ENCODE assay signal across 11 mouse cellular contexts in the genomic region with DNA sequence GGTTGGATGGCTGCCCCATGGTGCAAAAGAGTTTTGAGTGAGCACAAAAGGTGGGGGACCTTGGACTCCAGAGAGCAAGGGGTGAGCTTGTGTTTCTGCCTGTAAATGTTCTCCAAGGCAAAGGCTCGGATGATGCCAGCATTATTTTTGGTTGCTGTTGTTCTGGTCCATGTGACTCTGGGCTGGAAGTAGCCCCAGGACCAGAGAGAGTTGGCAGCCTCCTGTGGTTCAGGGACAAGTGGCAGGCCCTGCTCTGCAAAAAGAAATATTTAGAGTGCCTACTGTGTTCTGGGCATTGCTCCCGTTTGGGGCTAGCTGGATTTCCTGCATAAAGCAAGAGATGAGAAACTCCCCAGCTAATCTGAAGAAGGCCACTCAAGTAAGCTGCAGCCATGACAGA. TPM values are rescaled to one million over a fixed set of nuclear protein-coding genes. Genes with fewer than 3 reads are reported as not detected.
DNase-seq lines count a peak whose midpoint lies in the region; ATAC-seq and TF ChIP-seq lines count a peak whose summit lies in the region.
"Had no signal": no experiment of that assay in that cellular context is flagged by ENCODE, and none has a peak within 500 bp of the region (broad histone marks: within the 10 kb centered on the region; RNA-seq: fewer than 3 reads in every experiment).

No protein-coding gene starts in this region.

- H3K27ac ChIP-seq in left cerebral cortex, adult 2 months = peak overlapping the region; percentile 55; the same call in 1 of the 2 replicates
- H3K27ac ChIP-seq: limb, embryonic 13.5 days had no signal

- no peak overlapping the region for H3K4me3 ChIP-seq in left cerebral cortex, adult 2 months
- H3K4me3 ChIP-seq: limb, embryonic 13.5 days had no signal

- peak; percentile 68 for DNase-seq in kidney, adult 11 months
- no peak for DNase-seq in kidney, postnatal 4 days
- peak; percentile 91 for DNase-seq in cerebellum, adult 11-12 months
- peak; percentile 52 for DNase-seq in gastrocnemius, postnatal 25 days
- peak in 1 of 2 experiments; percentile 38 for DNase-seq in left cerebral cortex, adult 2 months (ENCODE audit: extremely low spot score in 1 of 2, low spot score in 2 of 2)
- DNase-seq in ovary, postnatal 14 days (ENCODE audit: low spot score) = no peak
- DNase-seq: midbrain, embryonic 14.5 days had no signal

- ATAC-seq in erythroblast, adult 5-6 weeks (replicated peaks; ENCODE audit: low FRiP score, poor library complexity, severe bottlenecking) = no peak
- no peak for ATAC-seq in monocyte, adult 5-6 weeks (replicated peaks; ENCODE audit: insufficient number of reproducible peaks, low FRiP score, low TSS enrichment, poor library complexity, severe bottlenecking)

- intact Hi-C loops in left cerebral cortex, adult 2 months (cut with DNase I) = no loop called here

- TF ChIP-seq CTCF in left cerebral cortex, adult 2 months (IDR thresholded peaks at IDR 0.05) = no peak

RNA-seq across cellular contexts. Expression of a gene that starts 6.0 kb away (rescaled TPM):
- 10 to 100 TPM; 23.0 to 24.7 TPM for total RNA-seq in gastrocnemius, postnatal 25 days (2021)
- total RNA-seq in left cerebral cortex, adult 2 months (2021) = 10 to 100 TPM; 21.1 to 21.4 TPM
- not detected in 2 replicates for total RNA-seq in erythroblast, adult 5-6 weeks (2015; ENCODE audit: low replicate concordance)
- not detected in 2 replicates for total RNA-seq in erythroblast, adult 5-6 weeks (2017; ENCODE audit: low replicate concordance)
- not detected in 3 replicates for total RNA-seq in monocyte, adult 5-6 weeks (2017)

RNA-seq across cellular contexts. Expression of a gene that starts 31.9 kb away (rescaled TPM):
- not detected for total RNA-seq in gastrocnemius, postnatal 25 days (2021)
- total RNA-seq in left cerebral cortex, adult 2 months (2021) = not detected
- total RNA-seq in erythroblast, adult 5-6 weeks (2015; ENCODE audit: low replicate concordance) = not detected in 2 replicates
- not detected in 2 replicates for total RNA-seq in erythroblast, adult 5-6 weeks (2017; ENCODE audit: low replicate concordance)
- not detected in 3 replicates for total RNA-seq in monocyte, adult 5-6 weeks (2017)
- total RNA-seq: gastrocnemius, adult 8-10 months had no signal

Comparison
In these comparisons a context has a peak if more than half of its experiments do, and no peak if none do; other contexts are left out.
1. DNase-seq: peak in kidney, adult 11 months (single experiment), cerebellum, adult 11-12 months (single experiment) and gastrocnemius, postnatal 25 days (single experiment); none in kidney, postnatal 4 days (0 of 2) and ovary, postnatal 14 days (single experiment).
2. RNA of a gene that starts 6.0 kb away (total RNA-seq): 23.0 to 24.7 TPM in gastrocnemius, postnatal 25 days and 21.1 to 21.4 TPM in left cerebral cortex, adult 2 months; not detected in erythroblast, adult 5-6 weeks and not detected in monocyte, adult 5-6 weeks; every median in the first group is over 10 times any median in the second.